Mouse (Mus musculus) MEL (cell line): ENCODE data around the gene Zp3r. TPM values are rescaled to one million over a fixed set of nuclear protein-coding genes. Genes with fewer than 3 reads are reported as not detected.
"Not testable (repeated sequence)": the region's sequence is repeated elsewhere in the genome, so short reads cannot be mapped to it uniquely, and the experiment has no call there.

Experiments used
- DNase-seq: peaks from one replicate; pipeline ENCODE4 v3.0.0; 2011; ENCODE audit warnings: low read depth, low spot score
- H3K27ac ChIP-seq: 2 replicates; pipeline ENCODE4 v1.5.1; 2012; ENCODE audit warnings: low read depth, mild to moderate bottlenecking, control low read depth, low read length, moderate library complexity; ENCODE audit not compliant: control insufficient read depth
- H3K27me3 ChIP-seq, 2 experiments: fragments of 150-350 bp in 1 of 2; sonication (generic) in 1 of 2; 2 replicates each; pipeline ENCODE4 v1.6.1; 2012; ENCODE audit warnings: low read length in 2 of 2, mild to moderate bottlenecking in 2 of 2, improper control_type of control experiment in 1 of 2, moderate library complexity in 1 of 2; ENCODE audit not compliant: insufficient read depth in 2 of 2, control insufficient read depth in 1 of 2
- H3K36me3 ChIP-seq, 2 experiments: 2 replicates each; pipeline ENCODE4 v1.6.1; 2012 to 2014; ENCODE audit warnings: low read length in 2 of 2, improper control_type of control experiment in 1 of 2, inconsistent platforms in 1 of 2, mild to moderate bottlenecking in 1 of 2; ENCODE audit not compliant: insufficient read depth in 2 of 2, control insufficient read depth in 1 of 2
- H3K4me1 ChIP-seq, 2 experiments: fragments of 150-350 bp in 1 of 2; sonication (generic) in 1 of 2; 2 replicates each; pipeline ENCODE4 v1.6.1; 2012; ENCODE audit warnings: low read length in 2 of 2, improper control_type of control experiment in 1 of 2, mild to moderate bottlenecking in 1 of 2; ENCODE audit not compliant: insufficient read depth in 2 of 2, control insufficient read depth in 1 of 2
- H3K4me3 ChIP-seq, 2 experiments: fragments of 150-350 bp in 1 of 2; sonication (generic) in 1 of 2; 2 replicates each; pipeline ENCODE4 v1.5.1; 2012; ENCODE audit warnings: low read depth in 2 of 2, low read length in 2 of 2, mild to moderate bottlenecking in 2 of 2, moderate library complexity in 2 of 2, control low read depth in 1 of 2, improper control_type of control experiment in 1 of 2; ENCODE audit not compliant: control insufficient read depth in 1 of 2, insufficient read depth in 1 of 2
- H3K79me2 ChIP-seq: 2 replicates; pipeline ENCODE4 v1.6.1; 2012; ENCODE audit warnings: mild to moderate bottlenecking, low read length, moderate library complexity; ENCODE audit not compliant: control insufficient read depth, poor library complexity, insufficient read depth
- H3K9ac ChIP-seq: 2 replicates; pipeline ENCODE4 v1.6.1; 2012; ENCODE audit warnings: low read depth, mild to moderate bottlenecking, control low read depth, low read length, moderate library complexity; ENCODE audit not compliant: control insufficient read depth, poor library complexity, severe bottlenecking
- H3K9me3 ChIP-seq: fragments of 150-350 bp; sonication (generic); replicated peaks from 2 replicates; pipeline ENCODE4 v1.6.1; 2012; ENCODE audit warnings: mild to moderate bottlenecking, low read length, improper control_type of control experiment, moderate library complexity; ENCODE audit not compliant: insufficient read depth
- CHD1 ChIP-seq: IDR thresholded peaks from 2 replicates; pipeline ENCODE4 v1.6.1; 2012; ENCODE audit warnings: low read depth, mild to moderate bottlenecking, inconsistent platforms, low read length, improper control_type of control experiment
- CHD2 ChIP-seq: IDR thresholded peaks from 2 replicates; pipeline ENCODE4 v1.6.1; 2011; ENCODE audit warnings: low read length, improper control_type of control experiment
- E2F4 ChIP-seq: IDR thresholded peaks from 2 replicates; pipeline ENCODE4 v1.6.1; 2011; ENCODE audit warnings: low read depth, low read length, improper control_type of control experiment, borderline replicate concordance
- GATA1 ChIP-seq: IDR thresholded peaks from 2 replicates; pipeline ENCODE4 v1.6.1; 2011; ENCODE audit warnings: low read depth, low read length, improper control_type of control experiment
- JUND ChIP-seq: IDR thresholded peaks from 2 replicates; pipeline ENCODE4 v1.6.1; 2011; ENCODE audit warnings: low read depth, mild to moderate bottlenecking, improper control_type of control experiment, low read length
- KAT2A ChIP-seq: conservative IDR thresholded peaks from 2 replicates; pipeline ENCODE4 v1.6.1; 2012; ENCODE audit warnings: low read depth, low read length, improper control_type of control experiment, inconsistent platforms
- MAFK ChIP-seq: IDR thresholded peaks from 2 replicates; pipeline ENCODE4 v1.6.1; 2011; ENCODE audit warnings: low read depth, mild to moderate bottlenecking, low read length, improper control_type of control experiment, borderline replicate concordance
- MAX ChIP-seq: IDR thresholded peaks from 2 replicates; pipeline ENCODE4 v1.6.1; 2011; ENCODE audit warnings: low read length, improper control_type of control experiment
- MAZ ChIP-seq: IDR thresholded peaks from 2 replicates; pipeline ENCODE4 v1.6.1; 2012; ENCODE audit warnings: low read depth, mild to moderate bottlenecking, inconsistent platforms, low read length, improper control_type of control experiment
- MEF2A ChIP-seq: IDR thresholded peaks from 2 replicates; pipeline ENCODE4 v1.6.1; 2014; ENCODE audit warnings: low read depth, mild to moderate bottlenecking, inconsistent platforms, low read length, improper control_type of control experiment; ENCODE audit not compliant: poor library complexity, insufficient replicate concordance, severe bottlenecking; ENCODE audit errors: extremely low read depth
- MYB ChIP-seq: IDR thresholded peaks from 2 replicates; pipeline ENCODE4 v1.6.1; 2011; ENCODE audit warnings: mild to moderate bottlenecking, low read depth, low read length, improper control_type of control experiment
- MYC ChIP-seq: IDR thresholded peaks from 2 replicates; pipeline ENCODE4 v1.6.1; 2011; ENCODE audit warnings: low read depth, mild to moderate bottlenecking, low read length, improper control_type of control experiment, moderate library complexity
- POLR2A ChIP-seq, 2 experiments: IDR thresholded peaks; 2 replicates each; pipeline ENCODE4 v1.6.1; 2011 to 2012; ENCODE audit warnings: low read length in 2 of 2, mild to moderate bottlenecking in 2 of 2, control low read depth in 1 of 2, improper control_type of control experiment in 1 of 2, low read depth in 1 of 2, moderate library complexity in 1 of 2; ENCODE audit not compliant: control insufficient read depth in 1 of 2, insufficient read depth in 1 of 2, poor library complexity in 1 of 2
- POLR2AphosphoS2 ChIP-seq: IDR thresholded peaks from 2 replicates; pipeline ENCODE4 v1.6.1; 2011; ENCODE audit warnings: low read length, improper control_type of control experiment
- POLR2AphosphoS5 ChIP-seq: IDR thresholded peaks from 2 replicates; pipeline ENCODE4 v1.6.1; 2012; ENCODE audit warnings: low read depth, borderline replicate concordance, mild to moderate bottlenecking, inconsistent platforms, low read length, moderate library complexity, mixed read lengths
- RCOR1 ChIP-seq: IDR thresholded peaks from 2 replicates; pipeline ENCODE4 v1.6.1; 2012; ENCODE audit warnings: low read depth, mild to moderate bottlenecking, inconsistent platforms, low read length, improper control_type of control experiment
- TAL1 ChIP-seq: IDR thresholded peaks from 2 replicates; pipeline ENCODE4 v1.6.1; 2012; ENCODE audit warnings: mild to moderate bottlenecking, inconsistent platforms, low read length, moderate library complexity, mixed read lengths
- TBP ChIP-seq: IDR thresholded peaks from 2 replicates; pipeline ENCODE4 v1.8.0; 2011; ENCODE audit warnings: low read depth, low read length, improper control_type of control experiment
- TCF12 ChIP-seq: IDR thresholded peaks from 2 replicates; pipeline ENCODE4 v1.6.1; 2014; ENCODE audit warnings: low read depth, mild to moderate bottlenecking, inconsistent platforms, low read length, improper control_type of control experiment, moderate library complexity
- USF1 ChIP-seq: IDR thresholded peaks from 2 replicates; pipeline ENCODE4 v1.6.1; 2014; ENCODE audit warnings: low read depth, mild to moderate bottlenecking, inconsistent platforms, low read length, improper control_type of control experiment, moderate library complexity
- USF2 ChIP-seq, 2 experiments: IDR thresholded peaks; 2 replicates each; pipeline ENCODE4 v1.6.1; 2011 to 2012; ENCODE audit warnings: improper control_type of control experiment in 2 of 2, low read length in 2 of 2, borderline replicate concordance in 1 of 2, inconsistent platforms in 1 of 2, low read depth in 1 of 2, mild to moderate bottlenecking in 1 of 2; ENCODE audit not compliant: insufficient read depth in 1 of 2
- ZC3H11A ChIP-seq: IDR thresholded peaks from 2 replicates; pipeline ENCODE4 v1.6.1; 2012; ENCODE audit warnings: low read depth, mild to moderate bottlenecking, inconsistent platforms, low read length, improper control_type of control experiment
- ZKSCAN1 ChIP-seq: IDR thresholded peaks from 2 replicates; pipeline ENCODE4 v1.6.1; 2012; ENCODE audit warnings: low read depth, mild to moderate bottlenecking, inconsistent platforms, low read length, improper control_type of control experiment, moderate library complexity
- ZMIZ1 ChIP-seq: IDR thresholded peaks from 2 replicates; pipeline ENCODE4 v1.6.1; 2012; ENCODE audit warnings: low read depth, mild to moderate bottlenecking, inconsistent platforms, low read length, improper control_type of control experiment, moderate library complexity
- ZNF384 ChIP-seq: IDR thresholded peaks from 2 replicates; pipeline ENCODE4 v1.6.1; 2012; ENCODE audit warnings: low read depth, mild to moderate bottlenecking, inconsistent platforms, low read length, improper control_type of control experiment
- polyA plus RNA-seq, 2 experiments: library from polyadenylated mRNA; stranded (reverse) in 1 of 2; unstranded in 1 of 2; fragments of >175 nt in 1 of 2; fragments of >200 nt in 1 of 2; gene quantifications; 2 replicates each; pipeline versions ENCODE4 v1.2.1 to v1.2.4; 2012; ENCODE audit warnings: low replicate concordance in 2 of 2, low read depth in 1 of 2; ENCODE audit not compliant: insufficient read length in 2 of 2, insufficient read depth in 1 of 2, missing spikeins in 1 of 2
- total RNA-seq: library from RNA; depleted of rRNA; stranded (reverse); fragments of 300-350 nt; gene quantifications from 2 replicates; pipeline ENCODE4 v1.2.3, GENCODE M21; 2012; rRNA removed

Zp3r gene
- not detected in 2 replicates for total RNA-seq
- polyA plus RNA-seq: not detected

- Histone ChIP-seq H3K4me1 (no peaks in the 10 kb centered on the region), H3K27me3 (peaks cover 2 to 13% of the 10 kb centered on the region in 2 experiments; a peak in 3 of 4 replicates), H3K36me3 (no peaks in the 10 kb centered on the region), H3K9ac (no peak within 1 kb of the TSS), H3K79me2 (no peaks in the 10 kb centered on the region), H3K9me3 (no peaks in the 10 kb centered on the region), H3K27ac (no peak within 1 kb of the TSS), H3K4me3 (no peak within 1 kb of the TSS)
- TF ChIP-seq MAX (no peak), E2F4 (no peak), MAZ (no peak), USF2 (IDR thresholded peaks at IDR 0.05; ENCODE audit: borderline replicate concordance in 1 of 2, insufficient read depth in 1 of 2, low read depth in 1 of 2, low read length in 2 of 2) (no peak), POLR2AphosphoS5 (no peak), KAT2A (no peak), ZNF384 (no peak), ZKSCAN1 (no peak), TAL1 (no peak), GATA1 (no peak), USF1 (no peak), POLR2AphosphoS2 (no peak), MAFK (no peak), TCF12 (no peak), ZC3H11A (no peak), MEF2A (no peak), MYC (no peak), JUND (no peak), TBP (no peak)
- no peak for DNase-seq
Observed at GRCm38 (mm10) chr1:130629521-130629920, at the start of gene Zp3r. Gene Zp3r (minus strand): TSS chr1:130629621.

- TF ChIP-seq E2F4 (no peak), RCOR1 (no peak), CHD2 (no peak), CHD1 (no peak), POLR2A (IDR thresholded peaks at IDR 0.05; ENCODE audit: control insufficient read depth in 1 of 2, insufficient read depth in 1 of 2, low read depth in 1 of 2, low read length in 2 of 2, poor library complexity in 1 of 2) (no peak), ZMIZ1 (no peak), MYB (no peak)
- TF ChIP-seq, all 39 proteins: peak for 0
- peaks cover 0 to 3% of the 10 kb centered on the region in 2 experiments; a peak in 1 of 4 replicates for H3K36me3 ChIP-seq
Observed at GRCm38 (mm10) chr1:130678551-130678950, 49.1 kb upstream of the Zp3r start.

GRCm38 (mm10) chr1:130663576-130663975, 34.2 kb upstream of the Zp3r start:
- not testable (repeated sequence) for H3K79me2 ChIP-seq, H3K4me1 ChIP-seq, H3K9me3 ChIP-seq, H3K27me3 ChIP-seq, H3K36me3 ChIP-seq, H3K9ac ChIP-seq, H3K4me3 ChIP-seq, H3K27ac ChIP-seq
- DNase-seq: peak; percentile 12

More at GRCm38 (mm10) chr1:130678551-130678950, 49.1 kb upstream of the Zp3r start:
- Histone ChIP-seq H3K79me2 (no peaks in the 10 kb centered on the region), H3K4me3 (no peak overlapping the region), H3K27me3 (no peaks in the 10 kb centered on the region), H3K9ac (no peak overlapping the region), H3K4me1 (peaks cover 0 to 4% of the 10 kb centered on the region in 2 experiments; a peak in 1 of 4 replicates), H3K27ac (no peak overlapping the region), H3K9me3 (no peaks in the 10 kb centered on the region)
- DNase-seq: no peak
